Mouse (Mus musculus) heart, adult 2 months (tissue): Measurements from ENCODE around the gene Tmem167b.

ENCODE experiments used
- CTCF ChIP-seq: fragments of 200-600 bp; IDR thresholded peaks from 2 replicates; pipeline ENCODE4 v1.8.1; 2022; ENCODE audit warnings: antibody characterized with exemption, mild to moderate bottlenecking, moderate library complexity
- EP300 ChIP-seq: fragments of 200-500 bp; IDR thresholded peaks from 2 replicates; pipeline ENCODE4 v1.6.1; 2011; ENCODE audit warnings: low read depth, low read length, control low read depth; ENCODE audit not compliant: insufficient read depth
- POLR2A ChIP-seq: fragments of 200-500 bp; IDR thresholded peaks from 2 replicates; pipeline ENCODE4 v1.6.1; 2011; ENCODE audit warnings: mild to moderate bottlenecking, low read depth, low read length, control low read depth; ENCODE audit not compliant: insufficient read depth

DNA sequence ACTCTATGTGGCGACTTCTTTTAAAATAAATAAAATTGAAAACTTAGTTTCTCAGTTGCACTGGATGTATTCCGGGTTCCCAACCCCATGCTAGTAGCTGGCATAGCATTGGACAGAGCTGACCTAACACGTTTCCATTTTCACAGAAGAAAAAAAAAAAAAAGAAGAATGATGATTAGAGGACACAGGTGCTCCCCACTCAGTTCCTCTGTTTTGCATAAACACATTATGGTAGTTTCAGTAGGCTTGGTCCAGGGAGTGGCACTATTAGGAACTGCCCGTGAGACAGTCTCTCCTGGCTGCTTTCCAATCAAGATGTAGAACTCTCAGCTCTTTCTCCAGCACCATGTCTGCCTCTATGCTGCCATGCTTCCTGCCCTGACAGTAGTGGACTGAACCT is 22.3 kb upstream of the Tmem167b start:
- TF ChIP-seq POLR2A (no peak), CTCF (no peak), EP300 (no peak)
